Mouse (Mus musculus) stomach, embryonic 14.5 days (tissue): ENCODE measurements at regions not wholly inside any gene's neighbourhood (a gene's known extent, or its start where the extent isn't known, plus 50 kb on each side); places are given as distances from the start of the nearest gene placed in this dataset.

Experiments used
- ATAC-seq: fragments of 200-750 bp; cut with Nextera tagmentation; 2 replicates; pipeline ENCODE4 v1.8.0; 2017; ENCODE audit warnings: low read depth, moderate TSS enrichment; ENCODE audit not compliant: insufficient number of reproducible peaks, insufficient read depth, low FRiP score
- H3K27ac ChIP-seq: fragments of 300-500 bp; sonication (generic); 2 replicates; pipeline ENCODE4 v1.5.1; 2014; ENCODE audit warnings: mild to moderate bottlenecking, low read length, moderate library complexity, mixed read lengths
- H3K27me3 ChIP-seq: fragments of 300-500 bp; sonication (generic); 2 replicates; pipeline ENCODE4 v1.6.1; 2014; ENCODE audit warnings: low read length, control low read depth, mixed read lengths; ENCODE audit not compliant: control insufficient read depth, insufficient read depth
- H3K36me3 ChIP-seq: fragments of 300-500 bp; sonication (generic); 2 replicates; pipeline ENCODE4 v1.6.1; 2014; ENCODE audit warnings: mild to moderate bottlenecking, control low read depth, low read length, moderate library complexity, mixed read lengths; ENCODE audit not compliant: control insufficient read depth, insufficient read depth
- H3K4me1 ChIP-seq: fragments of 300-500 bp; sonication (generic); 2 replicates; pipeline ENCODE4 v1.6.1; 2014; ENCODE audit warnings: low read length, control low read depth, mixed read lengths; ENCODE audit not compliant: control insufficient read depth, insufficient read depth
- H3K4me2 ChIP-seq: fragments of 300-500 bp; sonication (generic); replicated peaks from 2 replicates; pipeline ENCODE4 v1.6.1; 2014; ENCODE audit warnings: low read depth, low read length, control low read depth
- H3K4me3 ChIP-seq: fragments of 300-500 bp; sonication (generic); 2 replicates; pipeline ENCODE4 v1.5.1; 2014; ENCODE audit warnings: low read depth, low read length, control low read depth
- H3K9ac ChIP-seq: fragments of 300-500 bp; sonication (generic); replicated peaks from 2 replicates; pipeline ENCODE4 v1.6.1; 2014; ENCODE audit warnings: low read depth, mild to moderate bottlenecking, control low read depth, low read length, moderate library complexity, mixed read lengths
- H3K9me3 ChIP-seq: fragments of 300-500 bp; sonication (generic); 2 replicates; pipeline ENCODE4 v1.6.1; 2016; ENCODE audit warnings: low read depth, low read length, control low read depth; ENCODE audit not compliant: control insufficient read depth
- WGBS: fragments of 180-500 bp; shearing (Covaris S2); extraction: QIAGEN DNeasy Blood & Tissue Kit; methylation state at CpG from one replicate; pipeline ENCODE4 v1.1.7; 2014; 5-methylcytosine and 5-hydroxymethylcytosine counted together

DNA sequence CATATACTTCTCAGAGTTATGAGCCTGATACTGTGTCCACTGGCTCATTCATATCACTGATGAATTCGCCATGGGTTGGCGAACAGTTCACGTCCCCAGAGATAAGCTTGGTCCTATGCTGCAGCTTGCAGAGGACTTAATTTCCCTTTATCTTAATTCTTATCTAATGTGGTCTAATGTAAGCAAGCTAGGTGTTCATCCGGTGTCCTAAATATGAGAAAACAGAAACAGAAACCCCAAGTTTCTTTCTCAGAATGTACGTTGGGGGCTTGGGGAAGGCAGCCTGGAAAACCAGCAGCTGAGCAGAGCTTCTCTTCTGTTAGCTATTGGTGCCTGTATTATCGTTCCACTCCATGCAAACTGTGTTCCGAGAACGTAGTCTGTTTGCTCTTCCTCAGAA is 170.1 kb downstream of the 1700064H15Rik start:
- Histone ChIP-seq H3K4me1 (no peaks in the 10 kb centered on the region), H3K36me3 (no peaks in the 10 kb centered on the region), H3K27me3 (no peaks in the 10 kb centered on the region), H3K9me3 (no peaks in the 10 kb centered on the region), H3K27ac (no peak overlapping the region), H3K4me2 (no peak overlapping the region), H3K4me3 (no peak overlapping the region), H3K9ac (no peak overlapping the region)
- WGBS, result 87% methylated on average over 8 of the region's 8 CpGs
- ATAC-seq, result no peak

DNA sequence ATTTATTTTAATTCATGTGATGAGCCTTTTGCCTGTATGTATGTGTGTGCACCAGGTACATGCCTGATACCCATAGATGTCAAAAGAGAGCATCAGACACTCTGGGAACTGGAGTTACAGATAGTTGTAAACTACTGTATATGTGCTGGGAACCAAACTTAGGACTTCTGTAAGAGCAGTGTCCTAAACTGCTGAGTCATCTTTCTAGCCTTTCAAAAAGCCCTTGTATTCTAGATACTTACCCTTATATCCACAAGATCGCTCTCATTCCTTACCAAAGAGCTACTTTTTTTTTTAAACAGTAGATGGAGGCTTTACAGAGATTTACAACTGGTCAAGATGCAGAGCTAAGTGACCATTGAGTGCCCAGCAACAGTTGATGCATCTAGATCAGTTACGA is 171.0 kb downstream of the 1700064H15Rik start:
- Histone ChIP-seq H3K4me3 (no peak overlapping the region), H3K36me3 (no peaks in the 10 kb centered on the region), H3K9ac (no peak overlapping the region), H3K4me2 (no peak overlapping the region), H3K27me3 (no peaks in the 10 kb centered on the region), H3K9me3 (no peaks in the 10 kb centered on the region), H3K27ac (no peak overlapping the region), H3K4me1 (no peaks in the 10 kb centered on the region)
- WGBS, result 93% methylated on average over 2 of the region's 2 CpGs
- ATAC-seq, result no peak

DNA sequence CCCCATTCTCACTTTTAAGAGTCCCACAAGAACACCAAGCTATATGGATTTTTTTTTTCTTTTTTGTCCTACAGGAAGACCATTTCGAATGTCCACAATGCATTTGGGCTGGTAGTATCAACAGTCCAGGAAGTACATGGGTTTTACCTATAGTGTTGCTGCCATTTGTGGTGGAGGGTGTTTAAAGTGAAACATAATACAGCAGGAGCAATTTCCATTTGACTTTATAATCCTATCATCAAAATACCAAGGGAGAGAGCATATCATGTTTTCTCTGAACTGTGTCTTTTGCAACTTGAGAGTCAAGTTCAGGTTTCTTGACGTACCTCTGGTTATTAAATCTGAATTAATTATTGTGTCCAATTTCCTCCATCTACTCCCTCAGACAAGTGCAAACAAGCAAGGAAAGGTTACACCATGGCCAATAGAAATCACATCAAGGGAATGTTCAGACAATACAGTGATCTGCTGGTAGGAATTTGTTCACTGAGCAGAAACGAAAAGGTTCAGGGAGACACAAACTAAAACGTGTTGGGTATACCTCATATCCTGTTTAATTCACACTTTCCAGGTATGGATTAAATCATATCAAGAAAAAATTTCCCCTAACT is 172.5 kb downstream of the 1700064H15Rik start:
- Histone ChIP-seq H3K4me1 (no peaks in the 10 kb centered on the region), H3K4me3 (no peak overlapping the region), H3K4me2 (no peak overlapping the region), H3K9me3 (no peaks in the 10 kb centered on the region), H3K27ac (no peak overlapping the region), H3K36me3 (no peaks in the 10 kb centered on the region), H3K27me3 (no peaks in the 10 kb centered on the region), H3K9ac (no peak overlapping the region)
- ATAC-seq, result no peak
- WGBS, result 70% methylated on average over 4 of the region's 4 CpGs

DNA sequence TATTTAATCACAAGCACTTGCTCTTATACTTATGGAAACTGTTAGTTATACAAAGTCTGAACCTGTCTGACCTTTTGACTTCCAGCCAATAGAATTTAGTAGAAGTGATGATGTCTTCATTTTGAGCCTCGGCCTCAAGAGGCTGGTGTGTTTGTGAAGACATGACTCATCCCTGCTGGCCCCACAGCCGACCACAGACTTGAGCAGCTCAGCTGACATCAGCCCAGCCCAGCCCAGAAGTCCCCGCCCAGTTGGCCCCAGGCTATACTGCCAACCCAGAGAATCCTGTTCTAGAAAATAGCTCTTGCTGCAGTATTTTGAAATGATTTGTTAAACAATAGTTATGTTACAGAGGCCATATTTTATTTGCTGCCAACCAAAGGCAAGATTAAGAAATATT is 177.5 kb downstream of the 1700064H15Rik start:
- no peak overlapping the region for H3K4me2 ChIP-seq

DNA sequence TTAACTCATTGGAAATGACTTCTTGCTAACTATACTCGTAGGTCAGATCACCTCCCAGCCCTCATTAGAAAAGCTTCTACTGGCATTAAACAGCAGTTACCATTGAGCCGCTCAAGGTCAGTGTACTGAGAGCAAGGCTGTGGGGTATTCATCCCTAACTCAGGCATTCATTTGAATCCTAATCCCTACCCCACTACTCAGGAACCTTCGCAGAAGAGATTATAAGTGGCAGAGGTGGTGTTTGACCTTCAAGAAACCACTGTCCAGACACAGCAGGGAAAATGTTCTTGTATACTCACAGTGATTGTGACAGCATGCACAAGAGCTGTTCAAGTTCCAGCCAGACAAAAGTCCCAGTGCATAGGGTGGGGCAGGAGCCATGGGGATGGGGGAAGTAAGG is 179.5 kb downstream of the 1700064H15Rik start:
- Histone ChIP-seq H3K27ac (no peak overlapping the region), H3K4me3 (no peak overlapping the region), H3K27me3 (no peaks in the 10 kb centered on the region), H3K36me3 (no peaks in the 10 kb centered on the region), H3K4me2 (no peak overlapping the region), H3K4me1 (no peaks in the 10 kb centered on the region), H3K9me3 (no peaks in the 10 kb centered on the region), H3K9ac (no peak overlapping the region)
- no peak for ATAC-seq
- 82% methylated on average over 3 of the region's 3 CpGs for WGBS

More for the DNA sequence above, 177.5 kb downstream of the 1700064H15Rik start:
- Histone ChIP-seq H3K36me3 (no peaks in the 10 kb centered on the region), H3K27ac (no peak overlapping the region), H3K4me3 (no peak overlapping the region), H3K9me3 (no peaks in the 10 kb centered on the region), H3K4me1 (no peaks in the 10 kb centered on the region), H3K27me3 (no peaks in the 10 kb centered on the region), H3K9ac (no peak overlapping the region)
- WGBS, result 30% methylated on average over 3 of the region's 3 CpGs
- ATAC-seq, result no peak

DNA sequence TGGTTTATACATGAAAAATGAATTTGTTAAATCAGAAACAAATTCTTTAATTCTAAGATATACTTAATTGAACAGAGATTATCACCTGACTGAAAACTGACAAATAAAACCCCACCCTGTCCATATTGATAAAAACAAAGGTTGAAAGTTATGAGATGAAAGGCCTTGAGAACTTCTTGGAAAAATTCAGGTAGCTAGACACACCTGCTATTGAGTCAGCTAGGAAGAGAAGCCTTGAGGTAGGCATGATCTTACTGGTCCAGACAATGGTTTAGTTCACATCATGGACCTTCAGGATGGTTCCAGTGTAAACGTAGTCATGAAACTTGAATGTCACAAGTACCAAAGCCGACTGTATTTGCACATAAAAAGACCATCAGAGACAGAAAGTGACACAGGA is 180.3 kb downstream of the 1700064H15Rik start:
- no peak for ATAC-seq

DNA sequence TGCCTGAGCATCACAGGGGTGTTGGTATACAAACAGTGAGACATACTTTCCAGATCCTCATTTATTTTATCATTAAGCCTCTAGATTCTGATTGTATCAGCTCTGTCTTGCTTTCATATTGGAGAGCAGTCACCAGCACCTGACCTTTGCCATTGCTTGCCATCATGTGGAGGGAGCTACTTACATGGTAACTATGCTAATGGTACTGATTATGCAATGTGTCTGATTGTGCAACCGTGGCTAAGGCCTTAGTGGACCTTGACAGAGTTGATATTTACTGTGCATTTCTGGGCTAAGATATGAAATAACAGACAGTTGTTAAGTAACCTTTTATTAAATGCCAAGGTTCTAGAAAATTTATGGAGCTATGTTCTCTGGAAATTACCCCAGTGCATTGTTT is 180.7 kb downstream of the 1700064H15Rik start:
- Histone ChIP-seq H3K4me3 (no peak overlapping the region), H3K9me3 (no peaks in the 10 kb centered on the region), H3K27me3 (no peaks in the 10 kb centered on the region), H3K9ac (no peak overlapping the region), H3K36me3 (no peaks in the 10 kb centered on the region), H3K4me1 (no peaks in the 10 kb centered on the region), H3K27ac (no peak overlapping the region), H3K4me2 (no peak overlapping the region)
- WGBS, result 68% methylated on average over 1 of the region's 1 CpGs
- no peak for ATAC-seq

More for the DNA sequence above, 180.3 kb downstream of the 1700064H15Rik start:
- H3K4me1 ChIP-seq, result no peaks in the 10 kb centered on the region
- no peaks in the 10 kb centered on the region for H3K36me3 ChIP-seq
- no peaks in the 10 kb centered on the region for H3K9me3 ChIP-seq
- no peak overlapping the region for H3K9ac ChIP-seq
- WGBS, result 77% methylated on average over 2 of the region's 2 CpGs
- no peak overlapping the region for H3K27ac ChIP-seq
- no peak overlapping the region for H3K4me2 ChIP-seq
- no peak overlapping the region for H3K4me3 ChIP-seq
- no peaks in the 10 kb centered on the region for H3K27me3 ChIP-seq

DNA sequence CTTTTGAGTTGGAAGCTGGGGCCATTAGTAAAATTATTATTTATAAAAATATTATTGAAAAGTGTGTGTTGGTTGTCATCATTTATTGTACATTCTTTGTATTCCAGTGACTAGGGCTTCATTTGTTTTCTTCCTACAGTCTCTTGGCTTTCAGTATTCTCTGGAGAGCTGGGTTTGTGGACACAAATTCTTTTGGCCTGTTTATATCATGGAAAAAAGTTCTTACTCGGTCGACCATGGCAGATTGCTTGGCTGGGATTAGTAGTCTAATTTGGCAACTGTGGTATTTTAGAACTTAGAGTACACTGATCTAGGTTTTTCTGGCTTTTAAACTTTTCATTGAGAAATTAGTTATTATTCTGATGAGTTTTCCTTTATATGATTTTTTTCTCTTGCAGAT is 183.6 kb downstream of the 1700064H15Rik start:
- Histone ChIP-seq H3K4me1 (no peaks in the 10 kb centered on the region), H3K4me2 (no peak overlapping the region), H3K27ac (no peak overlapping the region), H3K36me3 (no peaks in the 10 kb centered on the region), H3K9ac (no peak overlapping the region), H3K9me3 (no peaks in the 10 kb centered on the region), H3K27me3 (no peaks in the 10 kb centered on the region), H3K4me3 (no peak overlapping the region)
- 41% methylated on average over 2 of the region's 2 CpGs for WGBS
- ATAC-seq, result no peak

DNA sequence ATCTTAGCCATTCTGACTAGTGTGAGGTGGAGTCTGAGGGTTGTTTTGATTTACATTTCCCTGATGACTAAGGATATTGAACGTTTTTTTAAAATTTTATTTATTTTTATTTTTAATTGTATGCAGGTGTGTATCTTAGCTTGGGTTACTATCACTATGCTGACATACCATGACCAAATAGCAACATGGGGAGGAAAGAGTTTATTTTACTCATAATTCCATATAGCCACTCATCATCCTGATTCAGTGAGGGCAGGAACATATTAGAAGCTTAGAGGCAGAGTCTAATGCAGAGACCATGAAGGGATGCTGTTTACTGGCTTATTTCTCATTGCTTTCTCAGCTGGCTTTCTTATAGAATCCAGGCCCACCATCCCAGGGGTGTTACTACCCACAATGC is 186.7 kb downstream of the 1700064H15Rik start:
- WGBS, result 64% methylated on average over 1 of the region's 1 CpGs
- Histone ChIP-seq H3K36me3 (no peaks in the 10 kb centered on the region), H3K4me1 (no peaks in the 10 kb centered on the region), H3K27me3 (no peaks in the 10 kb centered on the region), H3K4me2 (no peak overlapping the region), H3K4me3 (no peak overlapping the region), H3K27ac (no peak overlapping the region), H3K9me3 (no peaks in the 10 kb centered on the region), H3K9ac (no peak overlapping the region)
- ATAC-seq, result no peak
